Mouse (Mus musculus) myocyte (in vitro differentiated cells): ENCODE results near the gene Apoc3. TPM values are rescaled to one million over a fixed set of nuclear protein-coding genes. Genes with fewer than 3 reads are reported as not detected.

Source experiments
- H3K27me3 ChIP-seq: one replicate; pipeline ENCODE4 v1.6.1; 2011; ENCODE audit not compliant: control insufficient read depth, insufficient read depth, insufficient read length
- H3K36me3 ChIP-seq: one replicate; pipeline ENCODE4 v1.6.1; 2011; ENCODE audit not compliant: control insufficient read depth, insufficient read depth
- H3K4me2 ChIP-seq: one replicate; pipeline ENCODE4 v1.6.1; 2011; ENCODE audit warnings: low read depth, control low read depth
- H3K4me3 ChIP-seq: one replicate; pipeline ENCODE4 v1.5.1; 2011; ENCODE audit warnings: mild to moderate bottlenecking, control low read depth, moderate library complexity
- H3K79me2 ChIP-seq: one replicate; pipeline ENCODE4 v1.6.1; 2011; ENCODE audit not compliant: control insufficient read depth, insufficient read depth
- H3ac ChIP-seq: one replicate; pipeline ENCODE4 v1.6.1; 2011; ENCODE audit not compliant: control insufficient read depth, insufficient read length
- CEBPB ChIP-seq: IDR thresholded peaks from 2 replicates; pipeline ENCODE4 v1.6.1; 2011; ENCODE audit warnings: mild to moderate bottlenecking, moderate library complexity; ENCODE audit not compliant: poor library complexity, insufficient read depth, severe bottlenecking
- E2F4 ChIP-seq: IDR thresholded peaks from one replicate; pipeline ENCODE4 v1.6.1; 2011; ENCODE audit warnings: mild to moderate bottlenecking, control low read depth, moderate library complexity; ENCODE audit not compliant: insufficient read depth
- MAX ChIP-seq: IDR thresholded peaks from one replicate; pipeline ENCODE4 v1.6.1; 2011; ENCODE audit warnings: low read depth, mild to moderate bottlenecking, control low read depth
- MYOD1 ChIP-seq, 3 experiments: IDR thresholded peaks; one replicate each; pipeline ENCODE4 v1.6.1; 2011; ENCODE audit warnings: control low read depth in 2 of 3, low read depth in 2 of 3, mild to moderate bottlenecking in 2 of 3, moderate library complexity in 1 of 3; ENCODE audit not compliant: insufficient read length in 2 of 3, control insufficient read depth in 1 of 3
- MYOG ChIP-seq, 3 experiments: IDR thresholded peaks; one replicate each; pipeline ENCODE4 v1.6.1; 2011; ENCODE audit warnings: control low read depth in 2 of 3, low read depth in 2 of 3, mild to moderate bottlenecking in 2 of 3; ENCODE audit not compliant: insufficient read length in 2 of 3, control insufficient read depth in 1 of 3, insufficient read depth in 1 of 3
- POLR2A ChIP-seq: IDR thresholded peaks from one replicate; pipeline ENCODE4 v1.6.1; 2011; ENCODE audit warnings: low read depth, mild to moderate bottlenecking, control low read depth, moderate library complexity; ENCODE audit not compliant: insufficient read length
- POLR2AphosphoS2 ChIP-seq: IDR thresholded peaks from one replicate; pipeline ENCODE4 v1.6.1; 2011; ENCODE audit warnings: low read depth, control low read depth; ENCODE audit not compliant: insufficient read length
- REST ChIP-seq: IDR thresholded peaks from one replicate; pipeline ENCODE4 v1.6.1; 2011; ENCODE audit warnings: mild to moderate bottlenecking, control low read depth, moderate library complexity; ENCODE audit not compliant: insufficient read depth, insufficient read length
- SRF ChIP-seq: IDR thresholded peaks from one replicate; pipeline ENCODE4 v1.6.1; 2011; ENCODE audit warnings: low read depth; ENCODE audit not compliant: control insufficient read depth, insufficient read length
- TCF12 ChIP-seq: IDR thresholded peaks from one replicate; pipeline ENCODE4 v1.6.1; 2011; ENCODE audit warnings: mild to moderate bottlenecking, control low read depth; ENCODE audit not compliant: poor library complexity, insufficient read depth, severe bottlenecking
- TCF3 ChIP-seq: IDR thresholded peaks from one replicate; pipeline ENCODE4 v1.6.1; 2011; ENCODE audit warnings: low read depth, control low read depth; ENCODE audit not compliant: insufficient read length
- USF1 ChIP-seq: IDR thresholded peaks from one replicate; pipeline ENCODE4 v1.6.1; 2011; ENCODE audit warnings: low read depth, mild to moderate bottlenecking, control low read depth, moderate library complexity
- polyA plus RNA-seq: library from polyadenylated mRNA; unstranded; fragments of >200 nt; fragmentation: generic; extraction: Trizol; gene quantifications from one replicate; pipeline ENCODE4 v1.2.1, GENCODE M21; 2012; ENCODE audit warnings: missing spikeins

Gene Apoc3
- polyA plus RNA-seq, 1 experiment: not detected

DNA sequence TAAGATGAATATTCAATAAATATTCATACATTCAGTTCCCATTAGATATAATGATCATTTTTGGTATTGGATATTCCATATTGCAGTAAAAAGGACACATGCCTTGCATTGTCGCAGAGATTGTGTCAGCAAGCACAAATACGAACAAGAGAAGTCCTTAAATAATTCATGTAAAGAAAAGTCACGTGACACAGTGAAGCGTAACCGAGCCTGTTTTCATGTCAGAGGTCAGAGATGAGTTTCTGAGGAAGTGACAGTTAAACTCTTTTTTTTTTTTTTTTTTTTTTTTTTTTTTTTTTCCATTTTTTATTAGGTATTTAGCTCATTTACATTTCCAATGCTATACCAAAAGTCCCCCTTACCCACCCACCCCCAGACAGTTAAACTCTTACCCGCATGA is 42.8 kb downstream of the Apoc3 start:
- Histone ChIP-seq H3K79me2 (no peaks in the 10 kb centered on the region), H3K27me3 (no peaks in the 10 kb centered on the region), H3K36me3 (peaks cover 12% of the 10 kb centered on the region), H3K4me3 (no peak overlapping the region), H3K4me2 (no peak overlapping the region), H3ac (no peak overlapping the region)
- no peak for TF ChIP-seq TCF3
- TF ChIP-seq REST: no peak
- no peak for TF ChIP-seq MYOG (IDR thresholded peaks at IDR 0.05; ENCODE audit: control insufficient read depth in 1 of 3, insufficient read depth in 1 of 3, insufficient read length in 2 of 3, low read depth in 2 of 3)
- no peak for TF ChIP-seq USF1
- TF ChIP-seq E2F4: no peak
- TF ChIP-seq MYOD1 (IDR thresholded peaks at IDR 0.05; ENCODE audit: control insufficient read depth in 1 of 3, insufficient read length in 2 of 3, low read depth in 2 of 3): no peak
- no peak for TF ChIP-seq POLR2AphosphoS2
- TF ChIP-seq CEBPB: no peak
- no peak for TF ChIP-seq POLR2A
- no peak for TF ChIP-seq MAX
- TF ChIP-seq SRF: no peak
- no peak for TF ChIP-seq TCF12

DNA sequence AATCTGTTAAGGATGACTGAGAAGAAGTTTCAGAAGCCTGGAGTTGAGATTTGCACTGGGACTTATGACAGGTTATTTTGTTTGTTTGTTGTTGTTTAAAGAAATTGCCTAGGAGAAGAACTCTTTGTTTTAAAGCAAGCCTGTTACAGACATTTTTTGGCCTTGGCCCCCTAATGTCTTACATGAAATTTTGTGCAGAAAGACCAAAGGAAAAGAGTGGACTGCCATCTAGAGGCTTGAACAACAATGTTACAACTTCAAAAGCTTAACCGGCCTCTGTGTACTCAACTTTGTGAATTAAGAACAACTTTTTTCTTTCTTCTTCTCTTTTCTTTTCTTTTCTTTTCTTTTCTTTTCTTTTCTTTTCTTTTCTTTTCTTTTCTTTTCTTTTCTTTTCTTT is 43.8 kb downstream of the Apoc3 start:
- TF ChIP-seq SRF (no peak), POLR2A (no peak), REST (no peak), TCF12 (no peak), CEBPB (no peak), USF1 (no peak), MYOG (IDR thresholded peaks at IDR 0.05; ENCODE audit: control insufficient read depth in 1 of 3, insufficient read depth in 1 of 3, insufficient read length in 2 of 3, low read depth in 2 of 3) (no peak), POLR2AphosphoS2 (no peak), MYOD1 (IDR thresholded peaks at IDR 0.05; ENCODE audit: control insufficient read depth in 1 of 3, insufficient read length in 2 of 3, low read depth in 2 of 3) (no peak), MAX (no peak), TCF3 (no peak), E2F4 (no peak)
- peaks cover 12% of the 10 kb centered on the region for H3K36me3 ChIP-seq
- no peaks in the 10 kb centered on the region for H3K27me3 ChIP-seq
- no peaks in the 10 kb centered on the region for H3K79me2 ChIP-seq
- no peak overlapping the region for H3ac ChIP-seq
- H3K4me2 ChIP-seq: no peak overlapping the region
- no peak overlapping the region for H3K4me3 ChIP-seq

DNA sequence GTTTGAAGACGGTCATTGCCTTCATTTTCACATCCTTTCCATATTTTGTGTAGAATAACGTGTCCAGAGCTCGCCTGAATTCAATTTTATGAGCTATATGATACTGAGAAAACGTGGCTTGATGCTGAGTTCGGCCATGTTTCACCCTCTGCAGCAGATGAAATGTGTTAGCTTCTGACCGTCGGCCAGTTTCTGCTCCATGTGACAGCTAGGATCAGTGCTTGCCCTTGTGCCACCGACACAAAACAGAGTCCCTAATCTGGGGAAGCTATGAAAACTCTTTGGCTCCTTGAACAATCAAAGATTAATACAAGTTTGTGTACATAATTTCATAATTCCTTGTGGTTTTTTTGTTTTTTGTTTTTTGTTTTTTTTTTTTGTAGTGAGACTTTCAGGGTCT is 44.2 kb downstream of the Apoc3 start:
- H3K4me3 ChIP-seq: no peak overlapping the region
- no peaks in the 10 kb centered on the region for H3K27me3 ChIP-seq
- no peak overlapping the region for H3ac ChIP-seq
- peaks cover 12% of the 10 kb centered on the region for H3K36me3 ChIP-seq
- TF ChIP-seq MYOG (IDR thresholded peaks at IDR 0.05; ENCODE audit: control insufficient read depth in 1 of 3, insufficient read depth in 1 of 3, insufficient read length in 2 of 3, low read depth in 2 of 3) (no peak), POLR2A (no peak), CEBPB (no peak), MYOD1 (IDR thresholded peaks at IDR 0.05; ENCODE audit: control insufficient read depth in 1 of 3, insufficient read length in 2 of 3, low read depth in 2 of 3) (no peak), POLR2AphosphoS2 (no peak)
- no peaks in the 10 kb centered on the region for H3K79me2 ChIP-seq
- H3K4me2 ChIP-seq: no peak overlapping the region

DNA sequence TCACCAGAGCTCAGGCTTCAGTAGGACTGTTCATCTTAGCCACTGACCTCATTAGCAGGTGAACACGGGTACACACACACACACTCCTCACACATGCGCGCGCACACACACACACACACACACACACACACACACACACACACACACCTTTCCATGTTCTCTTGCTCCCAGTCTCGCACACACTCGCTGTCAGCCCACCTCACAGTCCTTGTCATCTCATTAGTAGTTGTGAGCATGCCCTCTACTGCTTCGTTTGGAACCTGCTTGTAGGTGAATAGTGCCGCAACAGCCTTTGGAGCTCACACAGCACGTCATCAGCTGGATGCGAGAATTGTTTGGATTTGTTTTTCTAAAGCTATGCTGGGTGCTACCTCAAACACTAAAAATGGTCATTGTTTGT is 46.1 kb downstream of the Apoc3 start:
- Histone ChIP-seq H3K36me3 (no peaks in the 10 kb centered on the region), H3K27me3 (no peaks in the 10 kb centered on the region), H3K79me2 (no peaks in the 10 kb centered on the region), H3K4me2 (no peak overlapping the region), H3ac (no peak overlapping the region), H3K4me3 (no peak overlapping the region)
- no peak for TF ChIP-seq MYOG (IDR thresholded peaks at IDR 0.05; ENCODE audit: control insufficient read depth in 1 of 3, insufficient read depth in 1 of 3, insufficient read length in 2 of 3, low read depth in 2 of 3)
- TF ChIP-seq USF1: no peak
- TF ChIP-seq E2F4: no peak
- TF ChIP-seq MAX: no peak
- TF ChIP-seq MYOD1 (IDR thresholded peaks at IDR 0.05; ENCODE audit: control insufficient read depth in 1 of 3, insufficient read length in 2 of 3, low read depth in 2 of 3): no peak
- TF ChIP-seq CEBPB: no peak
- no peak for TF ChIP-seq TCF3
- TF ChIP-seq POLR2A: no peak
- TF ChIP-seq REST: no peak
- no peak for TF ChIP-seq SRF
- no peak for TF ChIP-seq POLR2AphosphoS2
- no peak for TF ChIP-seq TCF12

DNA sequence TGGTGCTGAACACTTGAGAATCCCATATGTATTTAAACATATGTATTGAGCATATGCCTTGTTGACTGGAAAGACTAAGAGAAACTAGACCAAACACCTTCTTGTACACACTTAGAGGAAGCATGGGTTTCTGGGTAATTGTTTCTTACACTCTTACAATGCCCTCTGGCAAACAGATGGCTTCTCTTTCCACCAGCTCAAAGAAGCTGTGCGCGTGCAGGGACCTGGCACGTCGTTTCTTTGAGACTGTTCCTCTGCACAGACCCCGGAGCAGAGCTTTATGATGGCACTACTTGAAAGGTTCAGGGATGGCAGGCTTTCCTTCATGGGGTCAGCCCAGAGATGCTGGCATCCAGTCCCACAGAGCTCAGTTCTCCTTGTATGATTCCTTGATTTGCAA is 46.5 kb downstream of the Apoc3 start:
- Histone ChIP-seq H3K79me2 (no peaks in the 10 kb centered on the region), H3ac (no peak overlapping the region), H3K4me2 (no peak overlapping the region), H3K36me3 (no peaks in the 10 kb centered on the region), H3K27me3 (no peaks in the 10 kb centered on the region), H3K4me3 (no peak overlapping the region)
- TF ChIP-seq MYOD1 (IDR thresholded peaks at IDR 0.05; ENCODE audit: control insufficient read depth in 1 of 3, insufficient read length in 2 of 3, low read depth in 2 of 3): no peak
- no peak for TF ChIP-seq POLR2A
